Mouse (Mus musculus): ENCODE measurements at regions not wholly inside any gene's neighbourhood (a gene's known extent, or its start where the extent isn't known, plus 50 kb on each side); places are given as distances from the start of the nearest gene placed in this dataset.

DNA sequence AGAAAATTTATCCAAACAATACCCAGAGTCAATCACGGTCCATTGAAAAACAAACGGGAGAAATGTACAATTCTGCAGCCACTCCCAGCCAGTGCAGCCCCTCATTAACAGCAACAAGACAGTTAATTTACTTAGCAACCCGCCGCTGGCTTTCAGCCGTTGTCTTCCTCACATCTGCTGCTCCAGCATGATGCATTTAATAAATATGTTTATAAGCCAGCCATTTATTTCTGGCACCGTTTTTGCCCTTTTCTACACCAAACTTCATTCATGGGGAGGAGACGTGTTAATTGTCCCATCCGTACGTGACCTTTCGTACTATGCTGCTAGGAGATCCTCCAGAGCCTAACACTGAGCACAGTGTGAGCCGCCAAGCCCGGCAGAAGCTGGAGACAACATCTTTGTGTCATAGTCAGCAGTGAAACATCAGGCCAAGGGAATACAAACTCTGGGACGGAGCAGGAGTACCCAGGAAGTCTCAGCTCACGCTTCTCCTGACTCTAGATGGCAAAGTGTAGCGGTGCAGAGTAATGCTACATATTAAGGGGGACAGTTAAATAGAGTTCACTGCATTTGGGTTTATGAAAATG is 97.9 kb downstream of the Rpap3 start:
- Histone ChIP-seq H3K4me1 (replicated peaks; ENCODE audit: control insufficient read depth in 2 of 2, insufficient read depth in 2 of 2, low read length in 1 of 2) (no peaks in the 10 kb centered on the region), H3K27me3 (ENCODE audit: control insufficient read depth, insufficient read depth, low read length) (no peaks in the 10 kb centered on the region), H3K9ac (replicated peaks) (no peak overlapping the region), H3K4me2 (ENCODE audit: low read depth) (no peak overlapping the region), H3K27ac (no peak overlapping the region), H3K4me3 (ENCODE audit: insufficient read depth in 1 of 2, low read depth in 2 of 2, low read length in 2 of 2) (no peak overlapping the region), H3K9me3 (ENCODE audit: control insufficient read depth, low read length) (no peaks in the 10 kb centered on the region), H3K36me3 (replicated peaks; ENCODE audit: control insufficient read depth, insufficient read depth, low read depth) (no peaks in the 10 kb centered on the region)
- ATAC-seq (ENCODE audit: insufficient read depth) (no peak), DNase-seq (ENCODE audit: low read depth in 3 of 3, low spot score in 3 of 3) (no peak)
- WGBS (ENCODE audit: insufficient replicate concordance) = 67% methylated on average over 15 of the region's 15 CpGs
- TF ChIP-seq EP300 (IDR thresholded peaks at IDR 0.05; ENCODE audit: low read depth) = no peak
- TF ChIP-seq CTCF (IDR thresholded peaks at IDR 0.05; ENCODE audit: low read depth) = no peak

DNA sequence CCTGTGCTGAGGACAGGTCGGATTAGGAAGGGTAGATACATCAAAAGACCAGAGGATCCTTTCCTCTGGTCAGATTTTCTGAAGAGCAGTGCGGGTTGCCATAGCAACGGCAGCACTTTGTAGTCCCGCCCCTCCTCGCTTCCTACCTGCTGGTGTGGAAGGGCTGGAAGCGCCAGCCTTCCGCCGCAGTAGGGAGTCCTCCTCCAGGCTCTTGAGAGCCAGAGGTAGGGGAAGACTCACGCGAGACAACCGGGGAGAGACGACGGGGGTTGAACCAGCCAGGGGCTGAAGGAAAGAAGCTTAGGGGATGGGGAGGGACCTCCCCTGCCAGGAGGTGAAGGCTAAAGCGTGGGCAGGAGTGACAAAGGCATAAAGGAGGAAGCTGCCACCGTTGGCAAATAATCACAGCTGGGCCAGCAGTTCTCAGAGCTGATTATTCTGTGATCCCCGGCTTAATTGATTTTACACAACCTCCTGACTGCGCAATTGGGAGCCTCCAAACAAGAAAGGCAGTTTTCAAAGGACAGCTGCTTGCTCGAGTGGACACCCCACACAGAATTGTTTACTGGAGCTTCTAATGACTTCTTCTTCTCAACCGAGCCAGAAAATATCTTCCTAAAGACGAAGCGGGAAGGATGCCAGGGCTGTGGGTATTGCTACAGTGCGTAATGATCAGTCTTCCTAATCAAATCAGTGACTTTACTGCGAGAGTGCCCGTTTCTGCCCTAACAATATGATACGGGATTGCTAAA is 98.8 kb downstream of the Rpap3 start:
- Histone ChIP-seq H3K4me1 (replicated peaks; ENCODE audit: control insufficient read depth in 2 of 2, insufficient read depth in 2 of 2, low read length in 1 of 2) (no peaks in the 10 kb centered on the region), H3K36me3 (replicated peaks; ENCODE audit: control insufficient read depth, insufficient read depth, low read depth) (no peaks in the 10 kb centered on the region), H3K4me2 (ENCODE audit: low read depth) (peak overlapping the region; percentile 31; the same call in 1 of the 2 replicates), H3K27me3 (ENCODE audit: control insufficient read depth, insufficient read depth, low read length) (no peaks in the 10 kb centered on the region), H3K9ac (replicated peaks) (no peak overlapping the region), H3K9me3 (ENCODE audit: control insufficient read depth, low read length) (no peaks in the 10 kb centered on the region), H3K4me3 (ENCODE audit: insufficient read depth in 1 of 2, low read depth in 2 of 2, low read length in 2 of 2) (no peak overlapping the region), H3K27ac (no peak overlapping the region)
- ATAC-seq (ENCODE audit: insufficient read depth) (no peak), DNase-seq (ENCODE audit: low read depth in 3 of 3, low spot score in 3 of 3) (no peak)
- 18% methylated on average over 25 of the region's 25 CpGs for WGBS (ENCODE audit: insufficient replicate concordance)
- TF ChIP-seq CTCF (IDR thresholded peaks at IDR 0.05; ENCODE audit: low read depth) (no peak), EP300 (IDR thresholded peaks at IDR 0.05; ENCODE audit: low read depth) (no peak)

DNA sequence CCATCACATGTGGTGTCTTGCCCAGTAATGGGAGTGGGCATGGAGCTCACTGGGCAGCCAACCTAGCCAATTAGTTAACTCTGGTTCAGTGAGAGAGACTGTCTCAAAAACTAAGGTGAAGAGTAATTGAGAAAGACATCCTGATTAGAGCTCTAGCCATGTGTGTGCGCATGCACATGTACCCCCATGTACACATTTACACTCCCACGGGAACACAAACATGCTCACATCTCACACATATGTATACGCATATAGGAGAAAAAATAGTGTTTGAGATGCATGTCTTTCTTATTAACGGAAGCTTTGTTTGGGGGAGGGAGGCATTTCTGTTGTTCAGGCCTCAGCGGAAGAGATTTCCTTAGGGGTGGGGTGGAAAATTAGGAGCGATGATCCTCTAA is 99.4 kb downstream of the Rpap3 start:
- H3K9ac ChIP-seq (replicated peaks) = no peak overlapping the region
- no peaks in the 10 kb centered on the region for H3K9me3 ChIP-seq (ENCODE audit: control insufficient read depth, low read length)
- H3K4me3 ChIP-seq (ENCODE audit: insufficient read depth in 1 of 2, low read depth in 2 of 2, low read length in 2 of 2) = no peak overlapping the region
- no peaks in the 10 kb centered on the region for H3K36me3 ChIP-seq (replicated peaks; ENCODE audit: control insufficient read depth, insufficient read depth, low read depth)
- no peak for ATAC-seq (ENCODE audit: insufficient read depth)
- 47% methylated on average over 6 of the region's 6 CpGs for WGBS (ENCODE audit: insufficient replicate concordance)
- TF ChIP-seq CTCF (IDR thresholded peaks at IDR 0.05; ENCODE audit: low read depth) (no peak), EP300 (IDR thresholded peaks at IDR 0.05; ENCODE audit: low read depth) (no peak)
- no peak for DNase-seq (ENCODE audit: low read depth in 3 of 3, low spot score in 3 of 3)
- 0 out of 2 replicates have a peak overlapping the region, but pooled peaks have one; percentile 31 for H3K4me2 ChIP-seq (ENCODE audit: low read depth)
- H3K4me1 ChIP-seq (replicated peaks; ENCODE audit: control insufficient read depth in 2 of 2, insufficient read depth in 2 of 2, low read length in 1 of 2) = no peaks in the 10 kb centered on the region
- no peak overlapping the region for H3K27ac ChIP-seq
- H3K27me3 ChIP-seq (ENCODE audit: control insufficient read depth, insufficient read depth, low read length) = no peaks in the 10 kb centered on the region

DNA sequence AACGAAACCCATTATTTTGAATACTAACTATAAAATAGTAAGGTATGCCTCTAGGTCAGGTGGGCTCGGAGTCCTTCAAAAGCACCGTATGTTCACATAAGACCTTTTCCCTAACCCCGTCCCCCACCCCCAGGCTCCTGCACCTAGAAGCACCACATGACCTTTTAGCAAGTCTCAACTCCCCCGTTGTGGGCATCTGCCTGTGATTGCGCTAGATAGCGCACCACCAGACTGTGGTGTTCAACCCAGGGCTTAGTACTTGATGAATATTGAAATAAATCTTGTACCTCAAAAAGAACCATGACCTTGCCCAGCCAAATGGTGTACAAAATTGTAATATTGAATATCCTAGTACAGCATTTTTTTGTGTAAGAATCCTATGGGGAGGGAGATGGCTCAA is 99.8 kb downstream of the Rpap3 start:
- Histone ChIP-seq H3K4me3 (ENCODE audit: insufficient read depth in 1 of 2, low read depth in 2 of 2, low read length in 2 of 2) (no peak overlapping the region), H3K9me3 (ENCODE audit: control insufficient read depth, low read length) (no peaks in the 10 kb centered on the region), H3K36me3 (replicated peaks; ENCODE audit: control insufficient read depth, insufficient read depth, low read depth) (no peaks in the 10 kb centered on the region), H3K4me2 (ENCODE audit: low read depth) (no peak overlapping the region), H3K9ac (replicated peaks) (no peak overlapping the region), H3K4me1 (replicated peaks; ENCODE audit: control insufficient read depth in 2 of 2, insufficient read depth in 2 of 2, low read length in 1 of 2) (no peaks in the 10 kb centered on the region), H3K27ac (no peak overlapping the region), H3K27me3 (ENCODE audit: control insufficient read depth, insufficient read depth, low read length) (no peaks in the 10 kb centered on the region)
- no peak for DNase-seq (ENCODE audit: low read depth in 3 of 3, low spot score in 3 of 3)
- WGBS (ENCODE audit: insufficient replicate concordance) = 72% methylated on average over 7 of the region's 7 CpGs
- TF ChIP-seq CTCF (IDR thresholded peaks at IDR 0.05; ENCODE audit: low read depth) = no peak
- no peak for TF ChIP-seq EP300 (IDR thresholded peaks at IDR 0.05; ENCODE audit: low read depth)
- no peak for ATAC-seq (ENCODE audit: insufficient read depth)

DNA sequence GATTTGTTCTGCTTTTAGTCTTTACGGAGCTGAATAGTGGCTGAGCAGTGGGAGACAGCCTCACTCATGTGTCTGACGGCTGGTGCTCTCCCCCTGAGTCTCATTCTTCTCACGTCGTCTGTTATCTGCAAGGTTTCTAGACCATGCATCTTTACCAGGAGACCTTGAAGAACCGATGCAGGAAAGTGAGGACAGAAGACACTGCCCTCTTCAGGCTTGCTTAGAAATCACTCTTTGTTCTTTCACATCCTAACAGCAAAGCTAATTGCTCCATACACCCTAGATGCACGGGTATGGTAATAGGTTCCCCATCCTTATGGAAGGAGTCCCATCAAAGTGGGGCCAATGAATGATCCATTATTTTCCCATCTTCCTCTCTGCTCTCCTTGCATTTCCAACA is 102.1 kb downstream of the Rpap3 start:
- WGBS (ENCODE audit: insufficient replicate concordance) = 21% methylated on average over 6 of the region's 6 CpGs
- Histone ChIP-seq H3K27ac (no peak overlapping the region), H3K36me3 (replicated peaks; ENCODE audit: control insufficient read depth, insufficient read depth, low read depth) (no peaks in the 10 kb centered on the region), H3K9ac (replicated peaks) (no peak overlapping the region), H3K27me3 (ENCODE audit: control insufficient read depth, insufficient read depth, low read length) (no peaks in the 10 kb centered on the region), H3K9me3 (ENCODE audit: control insufficient read depth, low read length) (no peaks in the 10 kb centered on the region), H3K4me1 (replicated peaks; ENCODE audit: control insufficient read depth in 2 of 2, insufficient read depth in 2 of 2, low read length in 1 of 2) (no peaks in the 10 kb centered on the region), H3K4me3 (ENCODE audit: insufficient read depth in 1 of 2, low read depth in 2 of 2, low read length in 2 of 2) (no peak overlapping the region), H3K4me2 (ENCODE audit: low read depth) (no peak overlapping the region)
- TF ChIP-seq CTCF (IDR thresholded peaks at IDR 0.05; ENCODE audit: low read depth) (peak; percentile 25; the same call in 1 of the 2 replicates), EP300 (IDR thresholded peaks at IDR 0.05; ENCODE audit: low read depth) (no peak)
- DNase-seq (ENCODE audit: low read depth in 3 of 3, low spot score in 3 of 3) = no peak
- no peak for ATAC-seq (ENCODE audit: insufficient read depth)

Measured in liver, embryonic 14.5 days (tissue).